Mouse (Mus musculus) embryo, embryonic 9.5 days (tissue): ENCODE measurements around the gene Cd6.

Experiments used
- DNase-seq: peaks from one replicate; pipeline ENCODE4 v3.0.0-alpha.2; 2017; ENCODE audit errors: extremely low spot score

Cd6 gene

DNA sequence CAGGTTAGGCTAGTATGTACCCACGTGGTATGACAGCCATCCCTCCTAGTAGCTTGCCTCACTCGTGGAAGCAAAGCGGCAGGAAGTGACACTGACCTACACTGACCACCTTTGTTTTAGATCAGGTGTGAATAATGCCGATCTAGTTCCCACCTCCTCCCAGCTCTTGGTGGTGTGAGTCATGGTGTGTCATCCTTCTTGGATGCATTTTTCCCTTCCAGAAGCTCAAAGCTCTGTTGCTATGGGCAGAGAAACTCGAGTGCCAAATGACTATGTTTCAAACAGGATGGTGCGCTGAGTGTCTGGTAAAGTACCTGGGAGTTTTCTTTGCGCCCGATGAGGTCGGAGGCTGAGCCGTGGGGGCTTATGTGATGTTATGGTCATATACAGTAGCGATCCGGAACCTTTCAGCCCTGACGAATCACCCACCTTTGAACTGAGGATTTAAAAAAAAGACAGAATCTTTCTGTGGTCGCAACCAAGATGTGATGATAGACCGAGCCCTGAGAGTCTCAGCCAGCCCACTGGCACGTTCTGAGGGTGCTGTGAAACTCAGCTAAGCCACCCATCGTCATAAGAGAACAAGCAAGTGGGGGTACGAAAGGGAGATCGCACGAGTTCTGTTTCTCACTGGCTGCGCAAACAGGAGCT lies 66.4 kb downstream of the Cd6 start:
- DNase-seq = no peak

DNA sequence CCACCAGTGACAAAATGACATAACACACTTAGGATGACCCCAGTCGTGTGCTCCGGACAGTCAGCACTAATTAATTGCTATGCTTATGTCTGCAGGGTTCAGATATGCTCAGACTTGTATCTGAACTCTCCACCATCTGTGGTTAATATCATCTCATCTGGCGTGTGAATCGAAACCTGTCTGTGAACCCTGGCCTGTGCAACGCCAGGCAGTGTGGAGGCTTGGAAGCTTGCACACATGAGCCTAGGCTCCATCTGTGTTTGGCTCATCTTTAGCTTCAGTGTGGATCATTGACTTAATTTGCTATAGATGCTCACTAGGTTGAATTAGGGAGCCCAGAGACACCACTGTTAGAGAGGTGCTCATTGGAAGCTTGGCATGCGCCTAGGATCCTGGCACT lies 67.4 kb downstream of the Cd6 start:
- no peak for DNase-seq

DNA sequence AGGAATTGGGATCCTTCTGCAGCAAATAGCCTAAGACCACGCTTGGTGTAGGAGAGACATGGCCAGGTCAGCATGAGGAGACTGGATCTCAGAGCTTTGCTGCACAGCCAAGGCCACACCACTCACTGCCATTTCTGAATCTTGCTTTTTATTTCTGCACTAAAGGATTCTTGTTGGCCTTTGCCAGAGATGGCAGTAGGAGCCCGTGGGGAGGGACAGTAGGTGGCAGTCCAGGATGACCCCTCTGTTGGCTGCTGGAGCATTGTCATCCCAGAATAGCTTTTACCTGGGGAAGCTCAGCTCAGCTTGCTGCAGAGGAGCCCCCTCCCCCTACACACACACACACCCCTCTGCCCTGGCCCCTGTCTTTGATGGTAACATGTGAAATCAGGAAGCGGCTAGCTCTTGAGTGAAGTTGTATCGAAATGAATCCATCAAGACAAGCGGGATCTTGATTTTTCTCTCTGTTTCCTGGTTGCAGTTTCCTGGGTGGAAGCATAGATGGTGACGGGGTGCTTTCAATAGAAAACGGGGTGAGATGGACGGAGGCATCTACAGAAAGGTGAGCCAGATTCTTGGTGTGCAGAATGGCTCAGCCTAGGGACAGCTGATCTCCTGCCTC lies 68.0 kb downstream of the Cd6 start:
- no peak for DNase-seq

DNA sequence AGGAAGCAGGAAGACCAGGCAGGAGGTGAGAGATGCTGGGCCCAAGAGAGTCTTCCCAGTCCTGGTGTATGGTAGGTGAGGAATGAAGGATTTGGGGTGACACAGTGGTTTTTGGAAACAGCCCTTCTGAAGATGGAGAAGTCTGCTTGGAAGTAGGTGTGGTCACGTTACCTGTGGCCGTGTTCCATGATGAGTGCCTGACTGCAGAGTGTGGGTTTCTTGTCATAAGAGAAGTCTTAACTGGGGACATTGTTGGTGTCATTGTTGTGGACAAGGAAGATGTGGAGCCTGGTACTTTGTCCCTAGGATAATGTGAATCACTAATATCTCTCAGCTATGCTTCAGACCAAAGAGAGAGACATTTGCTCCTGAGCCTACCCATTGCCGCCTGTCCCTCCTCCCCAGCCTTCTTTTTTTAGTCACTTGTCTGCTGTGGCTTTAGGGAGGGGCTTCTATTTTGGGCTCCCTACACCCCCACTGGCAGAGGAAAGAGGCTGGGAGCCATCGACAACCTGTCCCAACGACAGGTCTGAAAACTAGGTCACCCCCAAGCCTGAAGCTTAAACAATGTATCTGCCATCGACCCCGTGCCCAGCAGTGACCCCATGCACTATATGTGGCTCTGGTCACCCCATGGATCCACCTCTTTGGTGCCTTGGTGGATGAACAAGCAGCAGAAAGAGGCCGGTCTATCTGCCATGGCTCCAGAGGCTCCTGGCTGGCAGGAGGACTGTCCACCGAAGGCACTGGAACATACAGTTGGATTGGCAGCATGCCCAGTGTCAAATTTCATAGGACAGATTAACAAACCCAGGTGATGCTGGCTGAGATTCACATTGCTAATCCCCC lies 69.7 kb downstream of the Cd6 start:
- no peak for DNase-seq

DNA sequence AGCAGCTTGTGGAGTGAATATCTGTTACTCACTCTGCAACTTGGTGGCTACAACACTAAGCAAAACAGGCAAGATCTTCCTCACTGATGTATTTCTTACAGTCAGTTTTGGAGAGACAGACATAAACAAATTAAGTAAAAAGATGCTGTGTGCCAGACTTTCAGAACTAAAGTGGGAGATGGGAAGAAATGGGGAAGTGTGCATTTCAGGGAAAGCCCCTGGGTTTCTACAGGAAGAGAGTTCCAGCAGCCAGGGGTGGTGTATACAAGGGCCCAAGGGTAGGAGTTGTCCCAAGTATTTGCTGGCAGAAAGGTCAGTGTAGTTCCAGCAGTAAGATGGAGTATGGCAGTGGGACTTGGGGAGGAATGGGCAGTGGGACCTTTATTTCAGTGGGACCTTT lies 70.3 kb downstream of the Cd6 start:
- DNase-seq = no peak

DNA sequence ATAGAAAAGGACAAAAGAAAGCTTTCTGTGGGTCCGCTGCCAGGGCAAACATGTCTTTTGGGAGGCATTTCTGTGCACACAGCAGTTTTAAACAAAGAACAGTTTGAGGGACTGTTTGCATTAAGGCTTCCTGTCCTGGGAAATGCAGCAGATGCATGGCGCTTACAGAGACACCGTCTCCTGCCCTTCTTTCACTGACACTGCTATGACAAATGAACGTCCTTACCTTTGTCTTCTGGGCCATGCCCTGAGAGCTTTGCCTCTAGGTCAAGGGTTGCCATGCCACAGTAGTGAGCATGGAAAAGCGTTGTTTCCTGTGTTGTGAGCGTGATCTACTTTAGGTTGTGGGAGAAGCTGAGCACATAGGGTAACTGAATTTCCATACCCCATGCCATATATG lies 71.2 kb downstream of the Cd6 start:
- DNase-seq = no peak

DNA sequence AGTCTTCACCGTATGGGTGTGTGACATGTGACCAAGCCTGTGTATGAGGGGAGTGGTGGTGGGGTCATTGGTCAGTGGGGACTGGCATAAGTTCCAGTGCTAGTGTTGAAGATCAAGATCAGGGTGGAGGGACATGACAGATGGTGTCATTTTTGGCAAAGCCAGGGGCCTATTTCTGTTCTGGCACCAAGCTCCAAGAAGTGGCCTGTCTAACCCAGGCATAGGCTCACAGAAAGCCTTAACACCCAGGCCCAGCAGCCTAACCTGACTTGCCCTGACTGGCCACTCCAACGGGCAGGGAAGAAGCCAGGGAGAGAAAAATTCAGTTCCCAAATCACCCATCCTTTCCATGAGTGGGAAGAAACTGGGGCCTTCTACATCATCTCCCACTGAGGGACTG lies 72.3 kb downstream of the Cd6 start:
- no peak for DNase-seq

DNA sequence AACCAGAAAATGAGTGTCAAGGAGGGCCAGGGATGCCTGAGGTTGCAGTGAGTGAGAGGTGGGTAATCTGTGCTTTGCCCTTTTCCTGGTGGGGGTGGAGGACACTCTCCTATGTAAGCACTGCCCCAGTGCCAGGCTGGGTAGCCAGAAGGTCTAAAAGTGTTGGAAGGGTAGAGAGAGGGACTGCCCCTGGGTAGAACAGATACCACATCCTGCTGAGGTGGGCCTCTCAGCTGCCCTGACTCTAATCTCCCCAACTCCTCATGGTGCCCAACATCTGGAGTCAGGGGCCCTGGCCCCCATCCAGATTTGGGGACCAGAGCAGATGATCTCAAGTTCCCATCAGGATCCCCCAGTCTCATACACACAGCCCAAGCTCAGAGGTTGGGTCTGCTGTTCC lies 72.7 kb downstream of the Cd6 start:
- no peak for DNase-seq

DNA sequence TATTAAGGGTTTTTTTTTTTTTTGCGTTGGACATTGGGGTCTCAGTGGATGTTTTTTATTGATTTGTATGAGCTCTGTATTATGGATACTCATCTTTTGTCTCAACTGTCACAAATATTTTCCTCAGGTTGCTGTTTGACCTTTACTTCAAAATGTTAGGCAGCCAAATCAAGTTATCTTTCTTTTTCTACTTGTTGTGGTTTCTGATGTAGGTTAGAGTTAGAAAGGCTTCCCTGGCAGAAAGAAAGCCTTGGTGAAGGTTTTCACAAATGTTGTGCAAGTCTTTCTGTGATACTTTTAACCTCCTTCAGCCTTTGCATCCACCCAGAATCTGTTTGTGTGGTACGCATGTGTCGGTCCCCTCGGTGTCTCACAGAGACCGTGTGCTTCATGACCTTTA lies 77.2 kb downstream of the Cd6 start:
- DNase-seq = no peak

DNA sequence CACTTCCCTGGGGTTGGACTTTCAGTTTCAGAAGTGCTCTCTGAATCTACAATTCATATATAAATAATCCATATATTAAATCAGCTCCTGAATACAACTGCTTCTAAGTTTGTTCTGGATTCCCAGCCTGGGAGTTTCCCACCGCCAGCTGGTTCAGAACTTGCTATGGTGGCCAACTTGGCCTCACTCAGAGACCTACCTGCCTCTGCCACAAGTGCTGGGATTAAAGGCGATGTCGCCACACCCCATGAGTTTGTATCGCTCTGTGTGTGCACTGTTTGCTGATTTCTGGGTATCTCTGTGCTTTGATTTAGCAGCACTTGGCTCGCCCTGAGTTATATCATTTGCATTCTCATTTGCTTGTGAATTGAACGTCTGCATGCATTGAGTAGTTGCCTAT lies 77.8 kb downstream of the Cd6 start:
- DNase-seq = no peak

DNA sequence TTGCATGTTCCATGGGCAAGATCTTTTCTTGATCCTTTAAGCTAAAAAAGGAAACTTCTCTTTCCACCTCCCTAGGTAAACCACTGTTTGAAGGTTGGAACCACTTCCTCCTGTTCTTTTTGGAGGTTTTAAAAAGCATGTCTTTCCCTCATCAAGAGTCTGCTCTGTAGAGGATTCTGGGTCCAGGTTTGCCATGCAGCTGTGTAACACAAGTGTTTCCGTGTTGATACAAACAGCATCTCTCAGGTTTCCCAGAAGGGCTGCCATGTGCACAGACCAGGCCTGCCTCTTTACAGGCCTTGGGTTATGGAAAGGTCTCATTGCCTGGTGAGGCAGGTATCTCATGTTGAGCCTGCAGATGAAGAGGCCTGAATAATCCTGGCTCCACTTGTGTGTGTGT lies 78.3 kb downstream of the Cd6 start:
- no peak for DNase-seq

DNA sequence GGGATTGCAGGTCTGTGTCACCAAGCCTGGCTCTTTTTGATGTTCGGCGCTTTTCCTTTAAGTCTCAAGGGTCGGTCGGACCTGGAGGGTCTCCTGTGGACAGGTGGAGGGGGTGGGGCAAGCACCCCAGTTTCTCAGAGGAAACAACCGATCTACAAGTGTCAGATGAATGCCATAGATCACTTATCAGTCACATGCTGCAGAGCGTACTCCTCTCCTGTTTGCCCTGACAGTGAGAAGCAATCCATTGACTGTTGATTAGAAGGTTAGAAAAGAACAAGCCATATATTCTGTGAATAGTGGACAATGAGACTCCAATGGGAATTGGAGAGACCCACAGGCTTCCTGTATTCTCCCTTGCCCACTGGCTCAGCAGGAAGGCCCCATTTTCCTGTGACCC lies 79.7 kb downstream of the Cd6 start:
- DNase-seq = no peak

DNA sequence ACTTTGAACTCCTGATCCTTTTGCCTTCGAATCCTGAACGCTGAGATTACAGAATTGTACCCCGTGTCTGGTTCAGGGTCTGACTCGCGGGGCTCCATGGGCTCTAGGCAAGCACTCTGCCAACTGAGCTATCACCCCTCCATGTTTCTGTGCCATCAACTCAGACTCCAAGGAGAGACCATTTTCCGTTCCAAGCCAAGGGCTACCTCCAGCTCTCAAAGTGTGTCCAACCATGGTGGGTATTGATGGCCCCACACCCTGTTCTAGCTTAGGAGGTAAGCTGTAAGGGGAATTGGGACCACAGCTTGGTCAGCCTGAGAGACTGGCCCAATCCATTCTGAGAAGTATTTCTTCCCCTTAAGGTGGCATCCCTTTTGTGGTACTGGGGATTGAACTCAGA lies 80.6 kb downstream of the Cd6 start:
- no peak for DNase-seq

DNA sequence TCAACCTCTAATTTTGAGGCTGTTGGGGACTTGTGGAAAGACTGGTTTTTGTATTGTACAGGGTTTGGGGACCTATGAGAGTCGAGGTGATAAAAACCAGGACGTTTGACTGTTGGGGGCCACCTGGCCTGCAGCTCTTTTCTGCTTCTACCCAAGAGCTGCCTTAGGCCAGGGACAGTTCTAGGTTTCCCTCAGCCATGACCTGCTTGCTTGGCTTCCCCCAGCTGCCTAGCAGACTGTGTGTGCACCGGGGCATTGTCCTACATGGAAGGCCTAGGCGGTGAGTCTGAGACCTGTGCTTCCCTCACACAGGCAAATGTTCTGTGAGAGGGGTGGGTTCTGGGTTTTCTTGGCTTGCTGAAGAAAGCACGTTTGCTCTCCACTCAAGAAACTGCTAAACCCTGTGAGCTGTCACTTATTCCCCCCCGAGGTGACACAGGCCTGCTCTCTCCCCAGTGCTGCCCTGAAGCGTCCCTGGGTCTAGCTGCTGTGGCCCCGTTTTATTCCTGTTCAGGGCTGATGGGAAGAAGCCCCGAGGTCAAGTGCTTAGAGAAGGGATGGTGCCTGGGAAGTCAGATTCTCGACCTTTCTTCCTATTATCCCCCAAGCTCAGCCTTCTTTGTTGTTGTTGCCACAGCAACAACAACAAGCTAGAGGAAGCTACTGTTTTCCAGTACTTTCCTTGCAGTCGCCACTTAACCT lies 81.3 kb downstream of the Cd6 start:
- no peak for DNase-seq

DNA sequence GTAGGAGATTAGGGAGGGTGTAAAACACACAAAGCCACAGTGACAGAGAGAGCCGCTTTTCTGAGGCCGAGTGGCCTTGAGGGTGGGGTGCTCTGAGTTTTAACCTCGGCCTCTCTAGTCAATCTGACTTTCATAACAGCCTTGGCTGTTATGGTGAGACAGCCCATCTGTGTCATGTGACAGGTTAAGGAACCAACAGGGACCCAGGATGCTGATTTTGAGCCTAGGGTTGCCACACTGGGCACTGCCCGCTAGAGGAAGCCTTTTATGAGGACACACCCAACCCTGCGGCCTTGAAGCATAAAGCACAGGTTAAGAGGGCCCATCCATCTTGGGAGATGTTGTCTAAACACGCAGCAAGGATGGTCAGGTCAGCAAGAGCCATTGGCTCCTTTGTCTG lies 82.1 kb downstream of the Cd6 start:
- DNase-seq = no peak

DNA sequence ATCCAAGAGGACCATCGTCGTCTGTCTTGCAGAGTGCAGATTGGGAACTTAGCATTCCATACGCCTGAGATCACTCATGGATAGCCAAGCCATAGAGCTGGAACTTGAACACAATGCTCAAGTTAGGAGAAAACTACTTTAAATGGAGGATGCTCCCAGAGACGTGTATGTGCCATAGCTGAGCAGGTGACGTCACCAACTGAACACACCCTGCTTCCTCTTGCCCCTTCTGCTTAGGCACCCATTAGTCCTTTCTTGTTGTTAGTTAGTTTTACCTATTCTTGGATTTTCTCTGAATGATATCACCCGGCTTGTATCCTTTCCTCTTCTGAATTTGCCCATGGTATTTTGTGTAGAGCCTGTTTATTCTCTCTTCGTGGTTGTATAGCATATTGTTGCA lies 82.7 kb downstream of the Cd6 start:
- DNase-seq = no peak

DNA sequence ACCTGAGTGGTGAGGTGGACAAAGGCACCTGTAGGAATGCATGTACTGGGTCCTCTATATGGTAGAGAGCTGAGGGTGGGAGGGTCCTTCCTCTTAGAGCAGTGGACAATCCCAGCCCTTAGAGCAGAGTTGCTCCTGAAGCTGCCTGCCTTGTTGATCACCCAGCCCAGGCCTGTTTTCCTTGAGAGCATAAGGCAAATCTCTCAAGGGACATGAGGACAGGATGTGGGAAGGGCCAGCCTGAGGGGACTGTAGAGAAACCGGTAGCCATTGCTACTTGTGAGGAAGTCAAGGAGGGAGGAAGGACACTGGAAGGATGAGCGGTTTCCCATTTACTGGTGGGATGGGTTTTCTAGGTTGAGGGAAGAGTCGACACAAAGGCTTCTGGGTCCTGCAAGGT lies 87.3 kb downstream of the Cd6 start:
- DNase-seq = no peak

DNA sequence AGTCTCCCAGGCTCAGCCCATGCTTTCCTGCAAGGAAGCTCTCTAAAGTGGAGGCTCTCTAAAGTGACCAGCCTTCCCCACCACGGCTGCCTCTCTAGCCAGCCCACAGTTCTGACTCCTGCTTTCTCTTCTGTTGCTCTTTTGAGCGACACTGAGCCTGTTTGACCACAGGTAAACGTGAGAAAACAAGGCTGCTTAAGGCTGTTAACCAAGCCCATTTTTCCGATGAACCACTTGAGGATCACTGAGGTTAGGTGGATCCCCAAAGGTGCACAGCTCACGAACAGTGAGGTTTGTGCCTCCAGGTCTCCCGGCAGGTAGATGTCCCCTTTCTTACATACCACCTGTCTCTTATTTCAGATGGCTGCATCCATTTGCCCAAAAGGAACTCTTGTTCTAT lies 87.7 kb downstream of the Cd6 start:
- DNase-seq = no peak

DNA sequence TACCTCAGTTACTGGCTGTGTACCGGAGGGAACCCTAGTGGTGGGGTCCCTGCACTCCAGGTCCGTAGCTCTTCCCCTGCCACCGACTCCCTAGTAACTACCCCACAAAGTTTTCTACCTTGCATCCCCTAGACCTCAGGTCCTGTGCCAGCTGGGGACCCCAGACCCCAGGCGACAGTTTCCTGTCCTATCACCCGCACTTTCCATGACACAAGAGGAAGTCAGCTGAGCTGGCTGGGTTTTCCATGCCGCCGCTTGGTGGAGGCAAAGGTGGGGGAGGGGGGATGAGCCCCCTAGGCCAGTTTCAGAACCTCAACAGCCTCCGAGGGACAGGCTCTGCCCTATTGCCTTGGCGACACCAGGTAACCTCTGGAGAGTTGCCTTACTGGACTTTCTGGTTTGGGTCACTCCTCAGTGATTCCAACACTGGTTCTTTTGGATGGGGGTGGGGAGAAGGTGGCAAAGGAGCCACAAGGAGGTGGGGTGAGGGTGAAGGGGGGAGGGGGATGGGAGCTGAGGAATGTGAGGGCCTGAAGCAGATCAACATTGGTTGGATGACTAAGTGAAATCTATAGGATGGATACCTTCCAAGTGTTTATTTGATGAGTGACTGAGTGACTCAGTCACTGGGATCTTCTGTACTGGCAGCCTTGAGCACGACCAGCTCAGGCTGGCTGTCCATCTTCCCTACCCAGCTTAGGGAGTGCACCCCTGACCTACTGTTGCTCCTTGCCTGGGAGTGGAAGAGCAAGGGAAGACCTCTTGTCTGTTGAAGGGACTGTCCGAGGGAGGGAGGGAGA lies 89.0 kb downstream of the Cd6 start:
- no peak for DNase-seq

DNA sequence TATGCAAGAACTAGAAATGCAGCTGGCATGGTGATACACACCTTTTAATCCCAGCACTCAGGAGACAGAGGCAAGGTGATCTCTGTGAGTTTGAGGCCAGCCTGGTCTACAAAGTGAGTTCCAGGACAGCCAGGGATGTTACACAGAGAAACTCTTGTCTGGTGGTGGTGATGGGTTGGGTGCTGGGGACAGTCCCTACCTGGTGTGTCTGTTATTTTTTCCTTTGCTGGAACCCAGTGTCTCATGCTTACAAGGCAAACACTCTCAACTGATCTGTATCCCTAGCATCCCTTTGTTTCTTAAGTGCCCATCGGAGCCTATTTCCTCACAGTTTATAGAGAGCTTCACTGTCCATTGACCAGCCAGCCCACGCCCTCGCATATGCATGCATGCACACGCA lies 89.9 kb downstream of the Cd6 start:
- DNase-seq = no peak
